Comparison of ENCODE assay signal across 15 mouse cellular contexts in the genomic region with DNA sequence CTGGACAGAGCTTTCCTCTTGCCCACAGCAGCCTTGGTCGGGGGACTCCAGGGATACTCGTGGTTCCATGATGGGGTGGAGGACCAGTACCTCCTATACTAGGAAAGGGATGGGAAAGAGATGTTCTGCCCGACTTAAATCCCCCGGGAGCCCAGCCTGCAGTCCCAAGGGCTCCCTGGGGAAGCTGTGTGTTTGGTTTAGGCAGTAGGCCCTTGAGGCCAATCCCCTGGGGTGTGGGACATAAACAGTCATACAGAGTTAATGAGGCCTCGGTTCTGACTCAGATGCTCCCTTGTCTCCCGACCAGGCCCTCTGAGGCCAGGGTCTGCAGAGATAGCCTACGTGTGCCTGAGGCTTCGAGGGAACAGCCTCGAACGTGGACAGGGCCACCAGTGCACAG.
DNase-seq lines count a peak whose midpoint lies in the region; ATAC-seq lines count a peak whose summit lies in the region.
"Had no signal": no experiment of that assay in that cellular context is flagged by ENCODE, and none has a peak within 500 bp of the region (broad histone marks: within the 10 kb centered on the region; RNA-seq: fewer than 3 reads in every experiment).

No protein-coding gene starts in this region.

- H3K4me1 ChIP-seq in heart, embryonic 10.5 days: peaks cover 47% of the 10 kb centered on the region
- H3K4me1 ChIP-seq in kidney, embryonic 16.5 days (ENCODE audit: insufficient read depth, low read length): peaks cover 22% of the 10 kb centered on the region
- H3K4me1 ChIP-seq in intestine, embryonic 16.5 days (ENCODE audit: control insufficient read depth, insufficient read depth, low read length): peaks cover 18% of the 10 kb centered on the region

- DNase-seq in heart, embryonic 10.5 days (ENCODE audit: low spot score): no peak
- no peak for DNase-seq in heart, adult 8-10 months (ENCODE audit: low spot score)
- DNase-seq in kidney, postnatal 14 days: no peak
- DNase-seq in 3134 (ENCODE audit: extremely low read depth, insufficient read length, low spot score): peak; percentile 65
- DNase-seq in thymus, postnatal 4 days: no peak
- no peak for DNase-seq in right cerebral cortex, postnatal 10 days (ENCODE audit: low spot score in 2 of 2)
- DNase-seq: B cell, adult 2 months; heart, postnatal 14 days; thymus, adult 18-20 months had no signal

- no peak overlapping the region for H3K4me3 ChIP-seq in heart, embryonic 10.5 days
- H3K4me3 ChIP-seq in kidney, embryonic 16.5 days (ENCODE audit: low read length): no peak overlapping the region
- no peak overlapping the region for H3K4me3 ChIP-seq in intestine, embryonic 16.5 days (ENCODE audit: low read length)
- H3K4me3 ChIP-seq: midbrain, embryonic 15.5 days; neural tube, embryonic 12.5 days had no signal

- peak overlapping the region; percentile 79 for H3K27ac ChIP-seq in heart, embryonic 10.5 days
- peak overlapping the region; percentile 51; the same call in 1 of the 2 replicates for H3K27ac ChIP-seq in kidney, embryonic 16.5 days (ENCODE audit: low read length)
- H3K27ac ChIP-seq in intestine, embryonic 16.5 days (ENCODE audit: low read length): no peak overlapping the region
- H3K27ac ChIP-seq: liver, embryonic 14.5 days; midbrain, embryonic 15.5 days; neural tube, embryonic 12.5 days had no signal

- 60% methylated on average over 10 of the region's 10 CpGs for WGBS in heart, embryonic 10.5 days
- WGBS in kidney, embryonic 16.5 days: 54% methylated on average over 10 of the region's 10 CpGs
- 56% methylated on average over 10 of the region's 10 CpGs for WGBS in intestine, embryonic 16.5 days

- no peak for ATAC-seq in kidney, embryonic 16.5 days (ENCODE audit: low FRiP score, low TSS enrichment)
- ATAC-seq in intestine, embryonic 16.5 days: peak; percentile 36
- ATAC-seq: forebrain, embryonic 16.5 days; midbrain, embryonic 15.5 days had no signal

- H3K4me2 ChIP-seq in kidney, embryonic 16.5 days (replicated peaks; ENCODE audit: low read depth, low read length): no peak overlapping the region
- no peak overlapping the region for H3K4me2 ChIP-seq in intestine, embryonic 16.5 days (ENCODE audit: low read depth, low read length)
- H3K4me2 ChIP-seq: midbrain, embryonic 15.5 days; neural tube, embryonic 12.5 days had no signal

- peaks cover 15% of the 10 kb centered on the region for H3K36me3 ChIP-seq in heart, embryonic 10.5 days
- H3K36me3 ChIP-seq in kidney, embryonic 16.5 days (ENCODE audit: insufficient read depth, low read length): 0 out of 2 replicates have a peak, but pooled peaks cover 7% of the 10 kb centered on the region
- H3K36me3 ChIP-seq in intestine, embryonic 16.5 days (ENCODE audit: control insufficient read depth, insufficient read depth, low read length): no peaks in the 10 kb centered on the region; the same call in 1 of the 2 replicates
- H3K36me3 ChIP-seq: midbrain, embryonic 15.5 days had no signal

- H3K9me3 ChIP-seq in heart, embryonic 10.5 days: no peaks in the 10 kb centered on the region
- H3K9me3 ChIP-seq in kidney, embryonic 16.5 days (ENCODE audit: low read length): peaks cover 7% of the 10 kb centered on the region
- H3K9me3 ChIP-seq in intestine, embryonic 16.5 days (ENCODE audit: control insufficient read depth, low read length): 0 out of 2 replicates have a peak, but pooled peaks cover 5% of the 10 kb centered on the region
- H3K9me3 ChIP-seq: midbrain, embryonic 15.5 days had no signal

- no peaks in the 10 kb centered on the region for H3K27me3 ChIP-seq in heart, embryonic 10.5 days (ENCODE audit: insufficient read depth, poor library complexity, severe bottlenecking)
- H3K27me3 ChIP-seq in kidney, embryonic 16.5 days (ENCODE audit: insufficient read depth, low read length): no peaks in the 10 kb centered on the region
- no peaks in the 10 kb centered on the region for H3K27me3 ChIP-seq in intestine, embryonic 16.5 days (replicated peaks; ENCODE audit: control insufficient read depth, insufficient read depth, low read length)
- H3K27me3 ChIP-seq: midbrain, embryonic 15.5 days; neural tube, embryonic 12.5 days had no signal

- H3K9ac ChIP-seq in kidney, embryonic 16.5 days (replicated peaks; ENCODE audit: low read length): no peak overlapping the region
- 0 out of 2 replicates have a peak overlapping the region, but pooled peaks have one; percentile 22 for H3K9ac ChIP-seq in intestine, embryonic 16.5 days (ENCODE audit: low read depth, low read length)
- H3K9ac ChIP-seq: liver, embryonic 14.5 days; midbrain, embryonic 15.5 days; neural tube, embryonic 12.5 days had no signal
